Mouse (Mus musculus) lung, postnatal 4 days (tissue): Measurements from ENCODE around the gene Rhox2f.
"Not testable (repeated sequence)": the region's sequence is repeated elsewhere in the genome, so short reads cannot be mapped to it uniquely, and the experiment has no call there.

ENCODE experiments used
- DNase-seq, 2 experiments: peaks; one replicate each; pipeline ENCODE4 v3.0.0; 2021

The Rhox2f gene

GRCm38 (mm10) chrX:37571105-37571504 lies at the start of gene Rhox2f:
TSS of gene Rhox2f (plus strand) at chrX:37571405.
- DNase-seq, result not testable (repeated sequence)

DNA sequence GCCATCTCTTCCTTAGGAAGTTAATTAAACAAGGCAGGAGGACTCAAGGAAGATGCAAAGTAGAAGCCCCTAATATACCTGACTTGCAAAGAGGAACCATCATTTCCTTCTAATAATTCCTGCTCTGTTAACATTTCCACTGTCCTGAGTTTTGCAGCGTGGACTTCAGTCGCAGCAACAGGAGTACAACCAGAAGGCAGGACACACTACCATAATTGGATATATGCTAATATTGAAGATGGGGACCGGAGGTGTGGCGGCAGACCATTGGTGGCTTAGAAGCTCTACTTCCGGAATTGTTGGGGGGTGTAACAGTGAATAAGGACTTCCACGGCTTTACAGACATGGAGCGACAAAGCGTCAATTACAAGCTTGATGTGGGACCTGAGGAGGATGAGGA lies 41.1 kb upstream of the Rhox2f start, which contains the start of gene Rhox2e:
TSS of gene Rhox2e (plus strand) at position 301 of the 400 bp plus-strand sequence.
- DNase-seq, result not testable (repeated sequence)

DNA sequence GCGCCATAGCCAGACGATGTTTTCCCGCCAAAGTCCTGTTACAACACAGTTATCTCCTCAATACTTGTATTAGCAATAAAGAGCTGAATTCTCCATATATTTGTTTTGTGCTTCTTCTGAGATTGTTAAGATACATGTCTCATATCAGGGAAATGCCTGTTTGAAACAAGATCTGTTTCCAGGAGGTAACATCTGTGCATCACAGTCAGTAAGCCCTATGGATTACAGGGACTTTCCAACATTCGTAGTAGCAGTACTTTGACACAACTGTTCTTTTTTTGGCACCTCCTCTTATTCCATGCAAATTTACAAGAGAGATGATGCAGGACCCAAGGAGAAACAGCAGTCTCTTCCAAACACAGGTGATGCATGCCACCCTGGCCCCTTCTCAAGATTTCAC lies 29.5 kb upstream of the Rhox2f start, which contains the start of gene Rhox3e:
TSS of gene Rhox3e (plus strand) at position 301 of the 400 bp plus-strand sequence.
- not testable (repeated sequence) for DNase-seq

DNA sequence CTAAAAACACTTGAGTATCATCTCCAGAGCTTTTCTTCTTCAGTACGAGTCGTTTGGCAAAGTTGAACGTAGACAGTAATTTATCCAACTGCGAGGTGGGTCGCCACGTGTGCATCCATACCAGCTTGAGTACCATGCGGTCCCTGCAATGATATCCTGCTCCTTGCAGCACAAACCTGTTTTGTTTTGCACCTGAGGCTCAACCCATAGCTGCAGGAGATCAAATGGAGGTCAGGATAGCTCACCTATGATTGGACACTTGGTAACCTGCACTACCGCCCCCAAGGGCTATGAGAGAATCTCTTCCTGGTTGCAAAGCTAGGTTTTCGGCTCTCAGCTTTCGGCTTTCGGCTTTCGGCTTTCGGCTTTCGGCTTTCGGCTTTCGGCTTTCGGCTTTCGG lies 14.1 kb upstream of the Rhox2f start, which contains the start of gene Rhox4e:
TSS of gene Rhox4e (plus strand) at position 301 of the 400 bp plus-strand sequence.
- DNase-seq, result not testable (repeated sequence)

GRCm38 (mm10) chrX:37572638-37573037 lies 1.4 kb downstream of the Rhox2f start:
- not testable (repeated sequence) for DNase-seq

DNA sequence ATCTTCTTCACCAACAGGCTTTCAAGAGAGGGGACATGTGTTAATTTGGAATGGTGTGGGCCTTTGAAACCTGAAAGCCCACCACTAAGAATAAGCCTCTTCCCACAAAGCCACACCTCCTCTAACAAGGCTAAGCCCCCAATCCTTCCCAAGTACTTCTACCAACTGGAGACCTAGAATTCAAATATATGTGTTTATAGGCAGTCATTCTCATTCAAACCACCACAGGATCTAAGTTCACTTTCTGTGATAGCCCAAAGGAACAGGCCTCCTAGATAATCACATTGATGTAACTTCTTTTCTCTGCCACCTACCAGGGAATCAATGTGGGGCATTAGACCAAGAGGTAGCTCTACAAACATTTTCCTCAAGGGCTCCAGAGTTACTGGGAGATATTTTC lies 9.5 kb downstream of the Rhox2f start, which contains the start of gene Rhox3f:
TSS of gene Rhox3f (plus strand) at position 301 of the 400 bp plus-strand sequence.
- DNase-seq, result not testable (repeated sequence)

- DNase-seq, result not testable (repeated sequence)
These were observed 36.4 kb downstream of the Rhox2f start, which contains the start of gene Rhox4f for GRCm38 (mm10) chrX:37607604-37608003. TSS of gene Rhox4f (minus strand) at chrX:37607704.
